Mouse (Mus musculus): Measurements from ENCODE around the gene Nr4a1. TPM values are rescaled to one million over a fixed set of nuclear protein-coding genes. Genes with fewer than 3 reads are reported as not detected.

Gene Nr4a1
- total RNA-seq, 1 experiment from 2014 or later: 680 TPM

DNA sequence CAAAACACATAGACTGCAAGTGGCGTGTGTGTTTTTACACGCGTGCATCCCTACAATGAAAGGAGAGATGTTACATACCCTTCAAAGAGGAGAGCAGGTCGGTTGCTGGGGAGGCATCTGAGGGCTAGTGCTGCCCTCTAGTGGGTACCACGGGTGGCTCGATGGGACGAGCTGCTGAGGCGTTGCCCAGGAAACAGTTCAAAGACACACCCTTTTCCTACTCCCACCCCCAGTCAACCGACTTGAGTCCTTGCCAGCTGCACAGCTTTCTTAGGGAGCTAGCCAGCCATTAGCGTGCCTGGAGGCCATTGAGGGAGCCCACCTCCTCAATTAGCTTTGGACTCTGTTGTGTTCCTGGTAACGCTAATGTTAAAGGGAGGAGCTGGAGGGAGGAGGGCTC, 61.8 kb downstream of the Nr4a1 start:
- DNase-seq: peak; percentile 94

DNA sequence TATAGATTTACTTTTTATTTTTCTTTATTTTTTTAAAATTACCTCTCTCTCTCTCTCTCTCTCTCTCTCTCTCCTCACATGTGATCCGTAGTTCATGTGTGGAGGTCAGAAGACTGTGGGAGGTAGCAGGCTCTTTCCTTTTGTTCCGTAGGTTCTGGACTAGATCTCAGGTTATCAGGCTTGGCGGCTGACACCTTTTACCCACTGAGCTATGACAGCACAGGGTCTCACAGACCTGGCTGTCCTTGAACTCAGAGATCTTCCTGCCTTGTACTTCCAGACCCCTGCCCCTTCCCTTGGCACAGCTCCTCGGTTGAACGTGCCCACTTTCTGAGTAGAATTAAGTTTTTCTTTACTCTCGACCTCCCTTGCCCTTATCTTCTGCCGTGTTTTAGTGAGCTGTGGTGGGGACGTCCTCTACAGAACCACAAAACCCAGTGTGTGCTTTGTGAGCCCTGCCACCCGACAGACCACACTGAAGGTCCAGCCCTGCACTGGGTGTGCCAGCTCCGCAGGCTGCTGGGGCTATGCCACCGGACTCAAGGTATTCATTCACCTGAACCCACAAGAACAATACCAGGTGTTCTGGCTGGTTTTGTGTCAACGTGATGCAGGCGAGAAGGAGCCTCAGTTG, 62.3 kb downstream of the Nr4a1 start:
- no peak for DNase-seq

DNA sequence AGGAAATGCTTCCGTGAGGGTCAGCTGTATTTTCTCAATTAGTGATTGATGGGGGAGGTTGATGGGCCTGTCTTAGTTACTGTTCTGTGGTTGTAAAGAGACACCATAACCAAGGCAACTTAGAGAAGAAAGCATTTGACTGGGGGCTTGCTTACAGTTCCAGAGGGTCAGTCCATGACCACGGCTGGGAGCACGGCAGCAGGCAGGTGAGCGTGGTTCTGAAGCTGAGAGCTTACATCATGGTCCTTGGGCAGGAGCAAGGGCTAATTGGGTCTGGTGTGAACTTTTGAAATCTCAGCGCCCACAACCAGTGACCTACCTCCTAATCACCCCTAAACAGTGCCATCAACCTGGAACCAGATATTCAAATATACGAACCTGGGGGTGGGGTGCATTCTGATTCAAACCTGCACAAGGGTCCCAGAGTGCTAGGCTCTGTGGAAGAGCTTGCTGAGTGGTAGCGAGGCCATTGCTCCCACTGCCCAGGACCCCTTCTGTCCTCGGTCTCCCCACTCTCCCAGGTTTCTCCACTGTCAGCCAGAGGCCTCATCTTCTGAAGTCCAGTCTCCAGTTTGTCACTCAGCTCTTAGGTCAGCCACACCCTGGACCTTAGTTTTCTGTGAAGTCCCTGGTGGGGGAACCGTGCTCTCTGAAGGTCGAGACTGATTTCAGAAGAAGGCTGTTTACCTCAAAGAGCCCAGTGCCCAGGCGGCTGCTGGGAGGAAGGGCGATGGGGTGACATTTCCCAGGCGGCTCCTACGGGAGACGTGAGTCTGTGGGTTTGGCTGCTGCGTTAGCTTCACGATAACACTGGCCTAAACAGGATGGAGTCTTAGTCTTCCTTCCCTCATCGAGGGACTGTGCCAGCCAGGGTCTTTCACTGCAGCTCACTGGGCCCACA, 63.1 kb downstream of the Nr4a1 start:
- DNase-seq: no peak

DNA sequence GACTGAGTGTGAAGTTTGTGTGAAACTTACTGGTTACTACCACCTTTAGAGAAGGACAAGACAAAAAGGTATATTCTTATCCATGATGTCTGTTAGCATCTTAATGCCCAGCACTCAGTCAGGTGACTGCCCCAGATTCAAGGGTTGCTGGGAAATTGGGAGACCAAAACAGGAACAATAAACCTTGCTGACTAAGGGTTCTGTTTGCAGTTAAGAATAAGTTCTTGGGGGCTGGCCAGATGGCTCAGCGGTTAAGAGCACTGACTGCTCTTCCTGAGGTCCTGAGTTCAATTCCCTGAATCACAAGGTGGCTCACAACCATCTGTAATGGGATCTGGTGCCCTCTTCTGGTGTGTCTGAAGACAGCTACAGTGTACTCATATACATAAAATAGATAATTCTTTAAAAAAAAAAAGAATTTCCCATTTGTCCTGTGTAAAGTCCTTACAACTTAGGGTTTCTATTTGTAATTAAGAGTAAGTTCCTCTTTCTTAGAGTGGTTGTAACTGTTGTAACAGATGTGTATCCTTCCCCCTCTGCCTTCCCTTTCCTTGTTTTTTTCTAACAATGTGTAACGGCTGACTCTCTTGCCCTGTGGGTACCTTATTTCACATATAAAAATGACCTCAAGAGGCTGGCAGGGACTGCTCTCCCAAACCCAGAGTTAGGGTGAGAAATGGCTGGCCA, 63.9 kb downstream of the Nr4a1 start:
- DNase-seq: no peak

DNA sequence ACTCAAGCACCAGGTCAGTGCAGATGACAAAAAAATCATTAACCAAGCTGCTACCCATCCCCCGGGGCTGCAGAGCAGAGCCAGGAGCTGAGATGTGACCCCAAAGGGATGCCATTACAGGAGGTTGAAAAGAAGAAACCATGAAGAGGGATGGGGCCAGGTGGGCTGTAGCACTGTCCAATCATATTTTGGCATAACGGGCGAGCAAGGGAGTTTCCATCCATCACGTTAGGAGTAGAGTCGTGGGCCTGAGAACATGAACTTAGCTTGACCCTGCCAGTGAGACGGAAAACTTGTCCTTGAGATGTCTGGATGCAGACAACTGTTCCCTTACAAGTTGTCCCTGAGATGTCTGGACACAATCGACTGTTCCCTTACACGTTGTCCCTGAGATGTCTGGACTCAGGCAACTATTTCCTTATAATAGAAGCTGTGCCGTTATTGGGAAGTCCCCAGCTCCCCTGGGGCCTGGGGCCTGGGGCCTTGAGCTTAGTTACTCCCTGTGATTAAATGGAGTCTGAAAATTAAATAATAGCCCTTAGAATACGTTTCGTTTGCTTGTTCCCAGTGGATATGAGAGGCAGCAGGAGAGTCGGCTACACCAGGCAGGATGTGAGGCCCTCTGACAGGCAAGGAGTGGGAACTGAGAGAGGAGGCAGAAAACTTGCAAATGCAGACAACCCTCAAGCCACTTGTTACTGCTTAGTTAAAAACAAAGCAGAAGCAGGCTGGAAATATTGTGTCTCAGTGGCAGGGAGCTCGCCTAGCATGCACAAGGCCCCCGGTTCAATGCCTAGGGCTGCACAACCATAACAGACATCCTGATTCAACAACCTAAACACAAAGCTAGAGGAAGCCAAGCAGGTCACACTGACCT, 65.1 kb downstream of the Nr4a1 start:
- peak; percentile 57 for DNase-seq

DNA sequence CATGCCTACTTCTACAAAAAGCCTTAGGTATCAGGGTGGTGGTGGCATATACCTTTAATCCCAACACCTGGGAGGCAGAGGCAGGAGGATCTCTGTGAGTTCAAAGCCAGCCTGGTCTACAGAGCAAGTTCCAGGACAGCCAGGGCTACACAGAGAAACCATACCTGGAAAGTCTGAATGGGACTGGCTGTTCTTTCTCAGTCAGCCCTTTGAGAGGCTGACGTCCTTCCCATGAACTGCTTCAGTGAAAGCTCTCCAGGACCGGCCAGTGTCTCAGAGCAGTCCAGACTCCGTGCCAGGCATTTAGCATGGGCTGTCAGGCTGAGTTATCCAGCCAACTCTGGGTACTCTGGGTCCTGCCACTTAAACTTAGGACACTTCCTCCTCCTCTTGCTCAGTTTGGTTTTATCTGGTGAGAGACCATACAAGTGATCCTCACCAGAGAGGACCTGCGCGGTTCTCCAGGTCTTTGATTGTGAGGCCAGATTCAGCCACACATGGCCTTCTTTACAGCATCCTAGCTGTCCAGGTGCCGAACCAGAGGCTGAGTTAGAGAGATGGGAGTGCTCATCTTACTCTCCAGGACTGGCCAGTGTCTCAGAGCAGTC, 66.0 kb downstream of the Nr4a1 start:
- no peak for DNase-seq

DNA sequence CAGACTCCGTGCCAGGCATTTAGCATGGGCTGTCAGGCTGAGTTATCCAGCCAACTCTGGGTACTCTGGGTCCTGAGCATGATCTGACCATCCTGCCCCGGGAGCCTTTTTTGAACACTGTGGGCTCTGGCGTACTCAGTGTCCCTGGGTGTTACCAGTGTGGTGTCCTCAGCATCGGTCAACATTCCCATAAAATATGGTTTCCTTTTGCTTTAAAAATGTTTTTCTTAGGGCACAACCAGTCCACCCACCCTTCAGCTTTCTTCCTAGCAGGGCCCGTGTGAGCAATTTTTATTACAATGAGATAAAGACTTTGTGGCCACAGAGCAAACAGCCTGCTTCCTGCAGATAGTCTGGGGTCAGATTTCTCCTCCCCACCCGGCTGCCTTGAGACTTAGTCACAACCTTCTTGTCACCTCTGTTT, 66.6 kb downstream of the Nr4a1 start:
- peak; percentile 65 for DNase-seq

DNA sequence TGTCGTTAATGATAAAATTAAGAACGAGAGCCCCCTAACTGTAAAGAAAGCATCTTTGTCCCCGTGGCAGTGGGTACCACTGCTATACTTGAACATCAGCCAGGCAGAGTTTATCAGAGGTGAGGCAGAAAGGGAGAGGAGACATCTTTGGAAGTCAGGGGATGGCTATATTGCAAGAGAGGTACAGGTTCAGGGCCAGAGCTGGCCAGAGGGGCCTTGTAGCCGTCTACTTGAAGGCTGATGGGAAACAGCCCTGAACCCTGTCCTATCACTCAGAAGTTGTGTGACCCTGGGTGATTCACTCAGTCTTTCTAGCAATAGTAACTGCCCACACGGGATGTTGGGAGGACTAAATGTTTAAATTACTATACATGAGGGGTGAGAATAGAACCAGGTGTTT, 67.1 kb downstream of the Nr4a1 start:
- DNase-seq: peak; percentile 58

DNA sequence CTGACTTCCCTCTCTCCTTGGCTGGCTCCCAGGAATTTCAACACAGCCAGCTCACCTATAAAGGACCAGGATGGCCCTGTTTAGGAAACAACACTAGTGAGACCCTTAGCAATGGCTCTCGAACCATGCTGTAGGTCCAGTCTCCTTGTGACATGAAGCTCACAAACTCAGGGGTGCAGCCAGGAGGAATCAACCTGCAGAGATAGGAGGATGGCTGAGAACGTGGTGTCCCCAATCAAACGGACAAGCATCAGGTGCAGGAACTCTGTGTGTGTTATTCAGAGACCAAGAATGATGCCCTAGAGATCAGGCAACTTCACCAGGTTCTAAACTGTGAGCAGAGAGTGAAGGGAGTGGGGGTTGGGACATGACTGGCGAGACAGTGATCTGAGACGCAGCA, 68.0 kb downstream of the Nr4a1 start:
- no peak for DNase-seq

DNA sequence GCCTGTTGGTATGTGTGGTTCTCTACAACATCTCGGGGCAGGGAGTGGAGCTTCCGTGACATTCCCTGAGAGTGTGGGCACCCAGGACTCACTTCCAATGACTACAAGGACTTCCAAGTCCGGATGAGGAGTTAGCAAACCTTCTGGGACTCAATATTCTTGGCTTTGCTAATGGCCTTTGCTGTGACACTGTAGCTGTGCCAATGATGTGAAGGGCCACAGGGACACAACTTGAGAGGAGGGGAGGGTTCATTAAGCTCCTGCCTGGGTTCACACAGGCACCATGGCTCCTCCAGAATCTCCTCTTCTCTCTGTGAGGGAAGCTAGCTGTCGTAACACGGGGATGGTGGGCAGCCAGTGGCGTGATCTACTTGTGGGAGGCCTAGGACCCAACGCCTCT, 68.6 kb downstream of the Nr4a1 start:
- peak; percentile 39 for DNase-seq

DNA sequence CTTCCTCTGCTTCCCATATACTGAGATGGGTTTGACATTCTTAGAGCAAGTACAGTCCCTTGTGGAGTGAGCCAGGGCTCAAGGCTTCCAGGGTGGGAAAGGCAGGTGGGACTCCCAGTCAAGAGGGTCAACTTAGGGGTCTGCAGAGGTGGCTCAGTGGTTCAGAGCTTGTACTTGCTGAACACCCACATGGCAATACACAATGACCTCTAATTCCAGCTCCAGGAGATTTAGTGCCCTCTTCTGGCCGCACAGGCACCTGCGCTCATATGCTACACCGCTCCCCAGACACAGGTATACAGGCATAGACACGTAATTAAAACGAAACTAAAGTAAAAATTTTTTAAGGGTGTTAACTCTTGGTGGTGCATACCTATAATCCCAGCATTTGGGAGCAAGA, 69.4 kb downstream of the Nr4a1 start:
- no peak for DNase-seq

Other genes starting within 250 kb of the Nr4a1 start
- gene Gm47841, start 206.9 kb upstream of the Nr4a1 start, total RNA-seq (2021): 0.49 TPM in 1 of 2 replicates, not detected in the other
- 7.9 and 8.8 TPM in 2 replicates for gene Fignl2, start 175.7 kb upstream of the Nr4a1 start, total RNA-seq (2021)
- not detected in 2 replicates for gene Ankrd33, start 138.5 kb upstream of the Nr4a1 start, total RNA-seq (2021)
- 16.7 and 20.7 TPM in 2 replicates for gene Acvrl1, start 125.7 kb upstream of the Nr4a1 start, total RNA-seq (2021)
- gene Acvr1b, start 80.2 kb upstream of the Nr4a1 start, total RNA-seq (2021): 9.0 and 11.2 TPM in 2 replicates
- 20.7 and 29.7 TPM in 2 replicates for gene Grasp, start 30.1 kb upstream of the Nr4a1 start, total RNA-seq (2021)
- 64.4 and 97.1 TPM in 2 replicates for gene Atg101, start 30.0 kb downstream of the Nr4a1 start, total RNA-seq (2021)
- 2.1 and 2.4 TPM in 2 replicates for gene 6030408B16Rik, start 38.9 kb downstream of the Nr4a1 start, total RNA-seq (2021)
- 0.74 and 1.1 TPM in 2 replicates for gene Krt80, start 115.9 kb downstream of the Nr4a1 start, total RNA-seq (2021)
- 1.4 and 2.3 TPM in 2 replicates for gene Krt7, start 156.8 kb downstream of the Nr4a1 start, total RNA-seq (2021)
- not detected in 2 replicates for gene Krt87, start 184.5 kb downstream of the Nr4a1 start, total RNA-seq (2021)
- gene Krt88, start 193.5 kb downstream of the Nr4a1 start, total RNA-seq (2021): not detected in 2 replicates
- gene Krt81, start 209.5 kb downstream of the Nr4a1 start, total RNA-seq (2021): not detected in 2 replicates
- gene Krt86, start 219.2 kb downstream of the Nr4a1 start, total RNA-seq (2021): not detected in 2 replicates
- not detected in 2 replicates for gene Krt83, start 237.2 kb downstream of the Nr4a1 start, total RNA-seq (2021)